Mouse (Mus musculus): ENCODE measurements around the gene Ralgapa1. TPM values are rescaled to one million over a fixed set of nuclear protein-coding genes. Genes with fewer than 3 reads are reported as not detected.

The Ralgapa1 gene
- 13.8 and 14.1 TPM in 2 replicates for polyA plus RNA-seq (2015; fragmentation: Nextera tagmentation; extraction: Ambion mirVana)

DNA sequence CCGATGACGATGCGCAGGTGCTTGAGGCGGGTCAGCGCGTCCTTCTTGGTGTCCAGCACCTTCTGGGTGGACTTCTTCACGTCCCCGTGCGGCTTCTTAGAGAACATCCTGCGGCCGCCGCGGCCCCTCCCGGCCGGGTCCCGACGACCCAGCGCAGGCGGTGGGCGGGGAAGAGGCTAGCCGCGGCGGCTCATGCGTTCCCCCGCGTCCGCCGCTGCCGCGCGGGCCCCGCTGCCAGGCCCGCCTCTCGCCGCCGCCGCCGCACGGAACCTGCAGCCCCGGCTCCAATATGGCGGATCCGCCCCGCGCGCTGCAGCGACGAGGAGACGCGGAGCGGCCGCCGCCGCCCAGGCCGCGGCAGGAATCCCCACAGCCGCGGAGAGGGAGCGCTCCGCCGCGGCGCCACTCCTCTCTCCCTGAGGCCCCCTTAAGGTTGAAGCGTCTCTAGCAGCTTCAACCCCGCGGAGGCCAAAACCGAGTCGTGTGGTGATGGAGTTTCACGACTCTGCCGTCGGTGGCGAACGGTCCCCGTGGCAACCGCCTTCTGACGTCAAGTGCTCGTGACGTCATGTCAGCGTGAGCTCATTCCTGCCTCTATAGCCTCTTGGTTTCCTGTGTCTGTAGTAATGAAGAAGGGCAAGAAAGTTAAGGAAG lies at the start of gene Ralgapa1:
Gene Ralgapa1, minus strand, starts transcription at position 507 of the 654 bp plus-strand sequence.
- Histone ChIP-seq H3K27me3 (ENCODE audit: insufficient read depth, low read length) (no peaks in the 10 kb centered on the region), H3K4me1 (replicated peaks; ENCODE audit: insufficient read depth, low read length) (no peaks in the 10 kb centered on the region; the same call in 1 of the 2 replicates), H3K4me2 (ENCODE audit: low read length) (peak within 1 kb of the TSS; percentile 79), H3K36me3 (ENCODE audit: insufficient read depth, low read length) (no peaks in the 10 kb centered on the region), H3K27ac (peak within 1 kb of the TSS; percentile 95), H3K4me3 (replicated peaks; ENCODE audit: low read depth, low read length) (peak within 1 kb of the TSS; percentile 93), H3K9ac (ENCODE audit: low read depth, low read length) (peak within 1 kb of the TSS; percentile 94), H3K9me3 (replicated peaks; ENCODE audit: low read length) (no peaks in the 10 kb centered on the region)
- peak; percentile 97 for ATAC-seq (replicated peaks; ENCODE audit: low FRiP score, low read depth)
- peak; percentile 53 for TF ChIP-seq CTCF (IDR thresholded peaks at IDR 0.05; ENCODE audit: low read depth)
- 0% methylated on average over 56 of the region's 78 CpGs for WGBS
- DNase-seq (ENCODE audit: low spot score), result peak; percentile 95

DNA sequence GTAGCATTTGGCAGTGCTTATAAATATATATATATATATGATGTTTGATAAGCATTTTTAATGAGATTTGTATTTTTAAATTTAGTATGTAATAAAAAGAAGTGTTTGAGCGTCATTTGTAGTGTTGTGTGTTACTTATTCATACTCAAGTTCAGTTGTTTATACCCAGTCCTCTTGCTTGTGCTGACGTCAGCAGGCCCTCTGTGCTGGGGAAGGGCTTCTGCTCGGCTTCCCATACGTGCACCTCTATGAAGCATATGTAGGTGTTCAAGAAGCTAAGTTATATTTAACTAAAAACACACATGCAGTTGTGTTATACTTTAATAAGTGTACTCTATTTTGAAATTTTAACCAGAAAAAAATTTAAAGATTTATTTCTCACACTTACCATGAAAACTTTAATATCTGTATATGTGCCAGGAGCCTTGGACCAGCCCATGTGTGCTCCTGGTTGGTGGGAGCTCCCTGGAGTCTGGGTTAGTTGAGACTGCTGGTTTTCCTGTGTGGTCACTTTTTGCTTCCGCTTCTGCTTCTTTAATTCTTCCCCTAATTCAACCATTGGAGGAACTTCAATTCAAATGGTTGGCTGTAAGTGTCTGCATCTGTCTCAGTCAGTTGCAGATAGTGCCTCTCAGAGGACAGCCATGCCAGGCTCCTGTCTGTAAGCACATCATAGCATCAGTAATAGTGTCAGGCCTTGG lies 48.8 kb upstream of the Ralgapa1 start:
- no peak for ATAC-seq (replicated peaks; ENCODE audit: low FRiP score, low read depth)

DNA sequence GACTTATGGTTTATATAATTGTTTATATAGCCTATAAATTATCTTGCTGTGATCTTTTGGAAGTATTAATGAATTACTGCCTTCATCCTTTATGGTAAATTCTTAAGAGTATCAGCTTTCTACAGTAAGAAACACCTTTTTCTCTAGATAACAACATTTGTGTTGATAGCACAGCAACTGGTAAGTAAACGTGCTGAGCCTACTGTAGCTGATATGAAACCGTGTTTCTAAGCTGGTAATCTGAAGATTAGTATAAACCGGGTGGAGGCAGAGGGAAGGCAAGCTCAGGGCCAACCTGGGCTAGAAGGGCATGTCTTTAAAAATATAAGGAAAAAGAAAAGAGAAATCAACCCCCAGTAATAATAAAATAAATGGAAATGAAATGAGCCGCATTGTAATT lies 46.8 kb upstream of the Ralgapa1 start:
- Histone ChIP-seq H3K9me3 (replicated peaks; ENCODE audit: low read length) (no peaks in the 10 kb centered on the region), H3K27ac (no peak overlapping the region), H3K4me1 (replicated peaks; ENCODE audit: insufficient read depth, low read length) (no peaks in the 10 kb centered on the region), H3K9ac (ENCODE audit: low read depth, low read length) (no peak overlapping the region), H3K4me2 (ENCODE audit: low read length) (no peak overlapping the region), H3K27me3 (ENCODE audit: insufficient read depth, low read length) (no peaks in the 10 kb centered on the region), H3K36me3 (ENCODE audit: insufficient read depth, low read length) (peaks cover 18% of the 10 kb centered on the region; the same call in 1 of the 2 replicates), H3K4me3 (replicated peaks; ENCODE audit: low read depth, low read length) (no peak overlapping the region)
- no peak for ATAC-seq (replicated peaks; ENCODE audit: low FRiP score, low read depth)
- WGBS, result 97% methylated on average over 4 of the region's 4 CpGs
- no peak for DNase-seq (ENCODE audit: low spot score)
- TF ChIP-seq CTCF (IDR thresholded peaks at IDR 0.05; ENCODE audit: low read depth), result no peak

More for the DNA sequence above, 48.8 kb upstream of the Ralgapa1 start:
- H3K4me1 ChIP-seq (replicated peaks; ENCODE audit: insufficient read depth, low read length), result no peaks in the 10 kb centered on the region
- WGBS, result 94% methylated on average over 5 of the region's 5 CpGs
- H3K9me3 ChIP-seq (replicated peaks; ENCODE audit: low read length), result no peaks in the 10 kb centered on the region
- no peak overlapping the region for H3K9ac ChIP-seq (ENCODE audit: low read depth, low read length)
- peaks cover 14% of the 10 kb centered on the region; the same call in 1 of the 2 replicates for H3K36me3 ChIP-seq (ENCODE audit: insufficient read depth, low read length)
- no peak for DNase-seq (ENCODE audit: low spot score)
- H3K27me3 ChIP-seq (ENCODE audit: insufficient read depth, low read length), result no peaks in the 10 kb centered on the region
- no peak for TF ChIP-seq CTCF (IDR thresholded peaks at IDR 0.05; ENCODE audit: low read depth)
- no peak overlapping the region for H3K4me3 ChIP-seq (replicated peaks; ENCODE audit: low read depth, low read length)
- H3K27ac ChIP-seq, result no peak overlapping the region
- no peak overlapping the region for H3K4me2 ChIP-seq (ENCODE audit: low read length)

DNA sequence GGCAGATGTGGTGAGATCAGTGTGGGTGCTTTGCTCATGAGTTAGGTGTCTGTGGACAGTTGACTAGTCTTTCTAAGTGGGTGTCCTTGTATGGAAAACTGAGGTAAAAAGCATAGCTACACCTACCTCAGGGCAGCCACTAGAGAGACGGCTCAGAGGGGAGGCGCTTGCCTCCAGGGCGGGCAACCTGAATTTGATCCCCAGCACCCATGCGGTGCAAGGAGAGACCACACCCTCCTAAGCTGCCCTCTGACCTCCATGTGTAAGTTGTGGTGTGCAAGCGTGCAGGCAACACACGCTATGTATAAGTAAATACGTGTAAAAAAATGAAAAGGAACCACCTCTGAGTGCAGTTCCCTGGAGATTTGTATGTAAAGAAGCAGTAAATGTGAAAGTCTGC lies 39.7 kb upstream of the Ralgapa1 start:
- no peaks in the 10 kb centered on the region for H3K27me3 ChIP-seq (ENCODE audit: insufficient read depth, low read length)
- no peak for TF ChIP-seq CTCF (IDR thresholded peaks at IDR 0.05; ENCODE audit: low read depth)
- no peak overlapping the region for H3K27ac ChIP-seq
- H3K4me2 ChIP-seq (ENCODE audit: low read length), result no peak overlapping the region
- no peak overlapping the region for H3K4me3 ChIP-seq (replicated peaks; ENCODE audit: low read depth, low read length)
- no peaks in the 10 kb centered on the region for H3K4me1 ChIP-seq (replicated peaks; ENCODE audit: insufficient read depth, low read length)
- ATAC-seq (replicated peaks; ENCODE audit: low FRiP score, low read depth) (no peak), DNase-seq (ENCODE audit: low spot score) (no peak)
- 93% methylated on average over 7 of the region's 7 CpGs for WGBS
- H3K9ac ChIP-seq (ENCODE audit: low read depth, low read length), result no peak overlapping the region
- 0 out of 2 replicates have a peak, but pooled peaks cover 2% of the 10 kb centered on the region for H3K9me3 ChIP-seq (replicated peaks; ENCODE audit: low read length)
- peaks cover 26% of the 10 kb centered on the region for H3K36me3 ChIP-seq (ENCODE audit: insufficient read depth, low read length)

DNA sequence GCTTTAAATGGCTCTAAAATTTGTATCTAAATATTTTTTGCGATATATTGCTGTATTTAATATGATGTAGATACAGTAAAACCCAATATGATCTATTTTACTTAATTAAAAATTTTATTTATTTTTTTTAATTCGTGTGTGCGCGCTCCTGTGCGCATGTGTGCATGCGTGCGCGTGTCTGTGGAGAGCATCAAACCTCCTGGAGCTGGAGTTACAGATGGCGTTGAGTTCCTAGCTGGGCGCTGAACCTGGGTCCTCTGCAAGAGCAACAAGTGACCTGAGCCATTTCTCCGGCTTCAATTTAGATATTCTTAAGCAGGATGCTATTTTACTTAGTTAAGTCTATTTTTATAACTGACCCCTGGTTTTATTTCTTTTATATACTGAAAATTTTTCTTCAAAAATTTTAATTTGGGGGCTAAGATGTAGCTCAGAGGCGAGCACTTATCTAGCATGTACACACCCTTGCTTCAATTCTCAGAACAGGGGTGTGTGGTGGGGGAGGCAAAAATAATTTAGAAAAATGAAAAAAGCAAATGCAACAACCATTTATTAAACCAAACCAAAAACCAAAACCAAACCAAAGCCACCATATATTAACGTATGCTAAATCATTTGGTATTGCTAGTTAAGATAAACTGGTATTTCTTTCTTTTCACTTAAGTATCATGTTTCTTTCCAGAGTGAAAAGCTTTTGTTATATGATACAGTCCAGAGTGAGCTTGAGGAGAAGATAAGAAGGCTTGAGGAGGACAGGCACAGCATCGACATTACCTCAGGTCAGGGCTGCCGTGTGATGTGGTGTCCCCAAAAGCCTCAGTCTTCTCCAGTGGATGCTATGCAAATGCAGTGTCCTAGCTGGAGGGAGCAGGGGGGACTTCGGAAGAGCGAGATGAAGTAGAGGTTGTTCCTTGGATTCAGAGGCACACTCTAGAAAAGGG lies 38.7 kb upstream of the Ralgapa1 start:
- TF ChIP-seq CTCF (IDR thresholded peaks at IDR 0.05; ENCODE audit: low read depth), result no peak
- H3K36me3 ChIP-seq (ENCODE audit: insufficient read depth, low read length), result peaks cover 26% of the 10 kb centered on the region
- no peak overlapping the region for H3K4me2 ChIP-seq (ENCODE audit: low read length)
- no peak overlapping the region for H3K4me3 ChIP-seq (replicated peaks; ENCODE audit: low read depth, low read length)
- no peak for DNase-seq (ENCODE audit: low spot score)
- no peaks in the 10 kb centered on the region for H3K4me1 ChIP-seq (replicated peaks; ENCODE audit: insufficient read depth, low read length)
- no peak for ATAC-seq (replicated peaks; ENCODE audit: low FRiP score, low read depth)
- H3K27me3 ChIP-seq (ENCODE audit: insufficient read depth, low read length), result no peaks in the 10 kb centered on the region
- H3K9ac ChIP-seq (ENCODE audit: low read depth, low read length), result no peak overlapping the region
- WGBS, result 88% methylated on average over 17 of the region's 17 CpGs
- H3K27ac ChIP-seq, result no peak overlapping the region
- H3K9me3 ChIP-seq (replicated peaks; ENCODE audit: low read length), result 0 out of 2 replicates have a peak, but pooled peaks cover 2% of the 10 kb centered on the region

DNA sequence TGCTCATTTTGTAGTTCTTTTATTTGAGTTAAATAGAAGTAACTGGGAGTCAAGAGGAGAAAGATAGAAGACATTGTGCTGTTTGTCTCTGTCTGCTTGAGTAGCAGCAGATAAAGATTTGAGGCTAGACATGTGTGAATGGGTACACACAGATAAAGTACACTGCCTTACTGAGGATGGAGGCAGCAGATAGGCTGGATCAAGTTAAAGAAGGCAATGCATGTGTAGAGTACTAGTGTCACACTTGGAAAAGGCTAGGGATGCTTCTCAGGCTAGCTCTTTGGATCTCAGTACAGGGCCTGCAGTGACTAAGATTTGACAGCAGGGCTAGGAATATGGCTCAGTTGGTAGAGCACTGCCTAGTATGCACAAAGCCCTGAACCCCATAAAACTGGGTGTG lies 29.7 kb upstream of the Ralgapa1 start:
- TF ChIP-seq CTCF (IDR thresholded peaks at IDR 0.05; ENCODE audit: low read depth), result no peak
- ATAC-seq (replicated peaks; ENCODE audit: low FRiP score, low read depth) (no peak), DNase-seq (ENCODE audit: low spot score) (no peak)
- Histone ChIP-seq H3K4me3 (replicated peaks; ENCODE audit: low read depth, low read length) (no peak overlapping the region), H3K4me2 (ENCODE audit: low read length) (no peak overlapping the region), H3K27me3 (ENCODE audit: insufficient read depth, low read length) (no peaks in the 10 kb centered on the region), H3K36me3 (ENCODE audit: insufficient read depth, low read length) (peaks cover 4% of the 10 kb centered on the region; the same call in 1 of the 2 replicates), H3K9me3 (replicated peaks; ENCODE audit: low read length) (no peaks in the 10 kb centered on the region), H3K9ac (ENCODE audit: low read depth, low read length) (no peak overlapping the region), H3K27ac (no peak overlapping the region), H3K4me1 (replicated peaks; ENCODE audit: insufficient read depth, low read length) (no peaks in the 10 kb centered on the region)
